Mouse (Mus musculus): ENCODE data around the gene Blvrb.

- TF ChIP-seq POLR2A (IDR thresholded peaks at IDR 0.05; ENCODE audit: control insufficient read depth, low read depth, low read length) (no peak), CTCF (IDR thresholded peaks at IDR 0.05; ENCODE audit: control insufficient read depth, insufficient read depth, insufficient replicate concordance, low read depth, low read length) (no peak)
These were observed 24.8 kb downstream of the Blvrb start for GRCm38 (mm10) chr7:27472596-27472995.
